In genomic region chr9:98583852-98584251, GRCm38 (mm10) we compare ENCODE assay signal across 11 mouse cellular contexts.
"Had no signal": no experiment of that assay in that cellular context is flagged by ENCODE, and none has a peak within 500 bp of the region (broad histone marks: within the 10 kb centered on the region; RNA-seq: fewer than 3 reads in every experiment).

No protein-coding gene starts in this region.

- H3K27ac ChIP-seq: kidney, postnatal 0 days; layer of hippocampus, adult 2 months; limb, embryonic 12.5 days; neural tube, embryonic 12.5 days; stomach, postnatal 0 days had no signal

- DNase-seq: kidney, adult 9 months; kidney, postnatal 4 days; lung, adult 2 months; midbrain, embryonic 14.5 days had no signal

- H3K4me2 ChIP-seq: limb, embryonic 12.5 days; neural tube, embryonic 12.5 days had no signal

- H3K9ac ChIP-seq: limb, embryonic 12.5 days; neural tube, embryonic 12.5 days had no signal

- ATAC-seq: inflammation-experienced regulatory T-cells, adult 6 months; intestine, postnatal 0 days had no signal

- H3K4me3 ChIP-seq: layer of hippocampus, adult 2 months; limb, embryonic 12.5 days; neural tube, embryonic 12.5 days had no signal

- H3K9me3 ChIP-seq: limb, embryonic 12.5 days; neural tube, embryonic 12.5 days had no signal

- H3K27me3 ChIP-seq: limb, embryonic 12.5 days; neural tube, embryonic 12.5 days had no signal

- H3K4me1 ChIP-seq: limb, embryonic 12.5 days; neural tube, embryonic 12.5 days had no signal
